Mouse (Mus musculus) olfactory bulb, adult 2 months (tissue): Measurements from ENCODE around the gene Hoxb5. TPM values are rescaled to one million over a fixed set of nuclear protein-coding genes. Genes with fewer than 3 reads are reported as not detected.

Source experiments
- H3K27ac ChIP-seq: fragments of 200-500 bp; 2 replicates; pipeline ENCODE4 v1.5.1; 2012; ENCODE audit warnings: low read depth, low read length; ENCODE audit not compliant: insufficient read depth
- H3K4me1 ChIP-seq: fragments of 200-500 bp; 2 replicates; pipeline ENCODE4 v1.6.1; 2012; ENCODE audit warnings: low read length; ENCODE audit not compliant: control insufficient read depth, insufficient read depth
- H3K4me3 ChIP-seq: fragments of 200-500 bp; 2 replicates; pipeline ENCODE4 v1.5.1; 2012; ENCODE audit warnings: mild to moderate bottlenecking, low read depth, low read length, moderate library complexity; ENCODE audit not compliant: insufficient read depth
- CTCF ChIP-seq: fragments of 200-500 bp; IDR thresholded peaks from 2 replicates; pipeline ENCODE4 v1.5.1; 2012; ENCODE audit warnings: low read depth, mild to moderate bottlenecking, low read length, moderate library complexity; ENCODE audit not compliant: insufficient read depth
- POLR2A ChIP-seq: fragments of 200-500 bp; IDR thresholded peaks from 2 replicates; pipeline ENCODE4 v1.6.1; 2012; ENCODE audit warnings: mild to moderate bottlenecking, low read depth, low read length, moderate library complexity; ENCODE audit not compliant: insufficient read depth
- WGBS: fragments of 180-500 bp; shearing (Covaris S2); methylation state at CpG from one replicate; pipeline ENCODE4 v1.1.7; 2018; 5-methylcytosine and 5-hydroxymethylcytosine counted together
- polyA plus RNA-seq: library from polyadenylated mRNA; stranded (reverse); fragments of >200 nt; gene quantifications from 2 replicates; pipeline ENCODE4 v1.2.4, GENCODE M21; 2012; ENCODE audit warnings: low replicate concordance; ENCODE audit not compliant: missing spikeins, insufficient read depth, insufficient read length

The Hoxb5 gene
- polyA plus RNA-seq, 1 experiment = not detected

DNA sequence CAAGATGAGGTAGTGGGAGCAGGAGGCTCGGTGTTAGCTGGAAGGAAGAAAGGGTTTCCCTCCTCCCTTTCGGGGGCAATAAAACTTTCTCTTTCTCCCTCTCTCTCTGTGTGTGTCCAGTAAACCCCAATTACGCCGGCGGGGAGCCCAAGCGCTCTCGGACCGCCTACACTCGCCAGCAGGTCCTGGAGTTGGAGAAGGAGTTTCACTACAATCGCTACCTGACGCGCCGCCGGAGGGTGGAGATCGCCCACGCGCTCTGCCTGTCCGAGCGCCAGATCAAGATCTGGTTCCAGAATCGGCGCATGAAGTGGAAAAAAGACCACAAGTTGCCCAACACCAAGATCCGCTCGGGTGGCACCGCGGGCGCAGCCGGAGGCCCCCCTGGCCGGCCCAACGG lies 16.8 kb downstream of the Hoxb5 start:
- H3K4me3 ChIP-seq = no peak overlapping the region
- WGBS = 2% methylated on average over 29 of the region's 29 CpGs
- no peaks in the 10 kb centered on the region for H3K4me1 ChIP-seq
- no peak for TF ChIP-seq POLR2A
- TF ChIP-seq CTCF = no peak
- H3K27ac ChIP-seq = no peak overlapping the region

DNA sequence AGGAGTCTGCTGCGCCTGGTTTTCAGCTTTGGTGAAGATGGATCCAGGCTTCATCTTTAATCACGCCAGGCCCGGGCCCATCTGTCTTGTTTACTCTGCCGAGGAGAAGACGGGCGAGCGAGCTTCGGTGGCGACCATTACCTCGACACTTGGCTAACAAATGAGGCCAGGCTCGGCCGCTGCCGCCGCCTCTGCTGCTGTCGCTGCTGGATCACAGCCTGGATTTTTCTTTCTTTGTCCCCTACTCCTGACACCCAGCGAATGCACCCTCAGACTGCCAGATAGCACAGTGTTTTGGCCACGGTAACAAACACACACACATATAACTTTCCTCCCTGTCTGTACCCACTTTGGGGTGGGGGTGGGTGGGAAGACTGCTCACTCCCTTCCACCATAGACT lies 17.6 kb downstream of the Hoxb5 start:
- Histone ChIP-seq H3K4me3 (no peak overlapping the region), H3K27ac (no peak overlapping the region), H3K4me1 (no peaks in the 10 kb centered on the region)
- TF ChIP-seq POLR2A (no peak), CTCF (no peak)
- WGBS = 2% methylated on average over 17 of the region's 17 CpGs

DNA sequence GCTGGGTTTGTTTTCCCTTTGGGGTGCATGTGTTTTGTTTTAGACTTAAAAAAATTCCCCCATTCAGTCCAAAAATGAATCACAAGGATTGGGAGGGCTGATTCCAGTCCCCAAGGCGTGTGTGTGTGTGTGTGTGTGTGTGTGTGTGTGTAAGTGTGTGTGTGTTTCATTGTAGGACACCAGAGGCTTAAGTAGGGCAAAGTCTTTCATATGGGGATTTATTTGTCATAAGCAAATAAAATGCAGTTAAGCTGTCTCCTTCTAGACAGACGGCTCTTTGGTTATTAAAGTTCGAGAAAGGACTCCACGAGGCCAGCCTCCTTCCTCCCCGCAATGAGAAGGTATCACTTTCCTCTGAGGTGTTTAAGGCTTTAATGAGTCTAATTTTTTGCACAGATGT lies 18.7 kb downstream of the Hoxb5 start:
- 9% methylated on average over 5 of the region's 5 CpGs for WGBS
- no peak overlapping the region for H3K4me3 ChIP-seq
- H3K27ac ChIP-seq = no peak overlapping the region
- no peaks in the 10 kb centered on the region for H3K4me1 ChIP-seq
- TF ChIP-seq POLR2A (no peak), CTCF (no peak)

GRCm38 (mm10) chr11:96322738-96323137 lies 19.6 kb downstream of the Hoxb5 start:
- H3K4me1 ChIP-seq = no peaks in the 10 kb centered on the region
- 6% methylated on average over 6 of the region's 6 CpGs for WGBS
- no peak overlapping the region for H3K4me3 ChIP-seq
- TF ChIP-seq POLR2A = no peak
- no peak for TF ChIP-seq CTCF
- H3K27ac ChIP-seq = no peak overlapping the region

- no peak within 1 kb of the TSS for H3K27ac ChIP-seq
- no peak for TF ChIP-seq CTCF
- TF ChIP-seq POLR2A = no peak
- no peaks in the 10 kb centered on the region for H3K4me1 ChIP-seq
- 7% methylated on average over 10 of the region's 10 CpGs for WGBS
- H3K4me3 ChIP-seq = no peak within 1 kb of the TSS
Measured at GRCm38 (mm10) chr11:96323154-96323553, 20.0 kb downstream of the Hoxb5 start, which contains the start of gene Hoxb3. TSS of gene Hoxb3 (plus strand) at chr11:96323326.

DNA sequence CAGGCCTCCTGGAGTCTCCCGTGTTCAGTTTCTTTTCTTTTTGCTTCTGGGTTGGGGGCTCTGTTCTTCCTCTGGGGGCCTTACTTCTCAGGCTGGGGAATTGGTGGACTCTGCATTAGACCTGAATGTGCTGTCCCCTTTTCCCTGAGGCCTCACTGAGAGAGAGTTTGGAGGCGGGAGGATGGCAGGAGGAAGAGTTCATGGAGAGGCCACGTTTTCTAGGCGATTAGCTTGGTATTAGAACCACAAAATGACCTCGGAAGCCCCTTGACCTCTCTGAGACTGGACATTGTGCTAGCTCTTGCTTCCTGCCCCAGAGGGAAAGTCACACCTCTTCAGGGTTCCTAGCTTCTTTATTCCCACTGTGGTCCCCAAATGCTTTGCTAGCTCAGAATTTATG lies 21.0 kb downstream of the Hoxb5 start:
- Histone ChIP-seq H3K4me1 (no peaks in the 10 kb centered on the region), H3K4me3 (no peak overlapping the region), H3K27ac (no peak overlapping the region)
- TF ChIP-seq CTCF (no peak), POLR2A (no peak)
- 2% methylated on average over 5 of the region's 5 CpGs for WGBS

DNA sequence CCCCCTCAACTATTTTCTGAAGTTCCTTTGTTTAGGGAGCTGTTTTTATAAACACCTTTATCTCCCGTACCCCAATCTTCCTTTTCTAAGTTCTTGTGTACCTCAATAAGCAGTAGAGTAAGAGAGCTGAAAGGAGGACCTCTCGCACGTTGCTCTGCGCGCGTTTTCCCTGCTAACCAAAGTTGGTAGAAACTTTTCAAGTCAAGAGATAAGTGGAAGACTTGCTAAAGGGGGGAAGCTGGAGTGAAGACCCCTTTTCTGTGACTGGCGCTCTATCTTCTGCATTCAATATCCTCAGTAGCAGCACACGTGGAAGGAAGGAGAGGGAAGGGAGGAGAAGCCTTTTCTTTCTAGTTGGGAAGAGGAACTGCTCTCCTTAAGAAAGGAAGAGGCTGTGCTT lies 21.8 kb downstream of the Hoxb5 start:
- H3K27ac ChIP-seq = no peak overlapping the region
- 5% methylated on average over 8 of the region's 8 CpGs for WGBS
- H3K4me1 ChIP-seq = no peaks in the 10 kb centered on the region
- TF ChIP-seq POLR2A (no peak), CTCF (no peak)
- H3K4me3 ChIP-seq = no peak overlapping the region

GRCm38 (mm10) chr11:96325747-96326212 lies 22.6 kb downstream of the Hoxb5 start:
- Histone ChIP-seq H3K4me1 (no peaks in the 10 kb centered on the region), H3K27ac (no peak overlapping the region), H3K4me3 (no peak overlapping the region)
- no peak for TF ChIP-seq CTCF
- no peak for TF ChIP-seq POLR2A
- 8% methylated on average over 22 of the region's 22 CpGs for WGBS

GRCm38 (mm10) chr11:96326705-96327104 lies 23.6 kb downstream of the Hoxb5 start:
- Histone ChIP-seq H3K4me3 (no peak overlapping the region), H3K27ac (no peak overlapping the region), H3K4me1 (no peaks in the 10 kb centered on the region)
- no peak for TF ChIP-seq CTCF
- TF ChIP-seq POLR2A = no peak
- 2% methylated on average over 12 of the region's 12 CpGs for WGBS

- Histone ChIP-seq H3K27ac (no peak overlapping the region), H3K4me3 (no peak overlapping the region), H3K4me1 (no peaks in the 10 kb centered on the region)
- TF ChIP-seq CTCF (no peak), POLR2A (no peak)
- 3% methylated on average over 7 of the region's 7 CpGs for WGBS
Measured at GRCm38 (mm10) chr11:96327122-96327521, 24.0 kb downstream of the Hoxb5 start.
